Mouse (Mus musculus) kidney, adult 2 months (tissue): Measurements from ENCODE around the gene Gpatch3. TPM values are rescaled to one million over a fixed set of nuclear protein-coding genes. Genes with fewer than 3 reads are reported as not detected.

Experiments used
- DNase-seq: peaks from one replicate; pipeline ENCODE4 v3.0.0; 2021
- H3K27ac ChIP-seq: fragments of 200-500 bp; 2 replicates; pipeline ENCODE4 v1.5.1; 2012; ENCODE audit warnings: low read depth, low read length, control low read depth, inconsistent platforms; ENCODE audit not compliant: insufficient read depth
- H3K27me3 ChIP-seq: fragments of 200-500 bp; replicated peaks from 2 replicates; pipeline ENCODE4 v1.6.1; 2012; ENCODE audit warnings: mild to moderate bottlenecking, moderate library complexity, low read length, inconsistent platforms; ENCODE audit not compliant: control insufficient read depth, insufficient read depth
- H3K36me3 ChIP-seq: fragments of 200-500 bp; 2 replicates; pipeline ENCODE4 v1.6.1; 2012; ENCODE audit warnings: mild to moderate bottlenecking, moderate library complexity, low read length, inconsistent platforms; ENCODE audit not compliant: control insufficient read depth, insufficient read depth
- H3K4me1 ChIP-seq: fragments of 200-500 bp; 2 replicates; pipeline ENCODE4 v1.6.1; 2011; ENCODE audit warnings: low read length; ENCODE audit not compliant: control insufficient read depth, insufficient read depth
- H3K4me3 ChIP-seq: fragments of 200-500 bp; 2 replicates; pipeline ENCODE4 v1.5.1; 2011; ENCODE audit warnings: mild to moderate bottlenecking, low read depth, low read length, control low read depth; ENCODE audit not compliant: insufficient read depth
- CTCF ChIP-seq: fragments of 200-500 bp; conservative IDR thresholded peaks from 2 replicates; pipeline ENCODE4 v1.5.1; 2011; ENCODE audit warnings: low read depth, mild to moderate bottlenecking, control low read depth, low read length, moderate library complexity, mixed read lengths; ENCODE audit not compliant: insufficient read depth, insufficient read length
- POLR2A ChIP-seq: fragments of 200-500 bp; IDR thresholded peaks from one replicate; pipeline ENCODE4 v1.6.1; 2011; ENCODE audit warnings: low read depth, low read length, control low read depth
- WGBS: fragments of 180-500 bp; shearing (Covaris S2); methylation state at CpG from one replicate; pipeline ENCODE4 v1.1.7; 2018; 5-methylcytosine and 5-hydroxymethylcytosine counted together
- polyA plus RNA-seq: library from polyadenylated mRNA; depleted of rRNA; stranded (reverse); fragments of >200 nt; gene quantifications from 2 replicates; pipeline ENCODE4 v1.2.3, GENCODE M21; 2012

The Gpatch3 gene
- polyA plus RNA-seq, 1 experiment, result 3.8 TPM

DNA sequence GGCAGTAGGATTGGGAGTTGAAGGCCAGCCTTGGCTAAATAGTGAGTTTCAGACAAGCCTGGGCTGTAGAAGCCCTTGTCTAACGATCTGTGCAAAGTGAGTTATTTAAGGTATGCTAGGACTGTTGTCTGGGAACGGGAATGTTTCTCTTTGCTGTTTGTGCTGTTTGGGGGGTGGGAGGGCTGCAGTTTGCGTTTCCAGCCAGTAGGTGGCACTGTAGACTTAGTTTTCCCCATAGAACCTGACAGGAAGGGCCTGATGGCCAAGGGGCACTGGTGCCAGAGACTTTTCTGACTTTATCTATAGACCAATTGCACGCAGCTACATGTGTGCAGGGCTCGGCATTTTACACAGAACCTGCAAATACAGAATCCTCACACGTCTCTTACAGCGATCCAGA is 18.0 kb downstream of the Gpatch3 start:
- WGBS, result 25% methylated on average over 7 of the region's 7 CpGs
- DNase-seq, result peak; percentile 74
- no peaks in the 10 kb centered on the region for H3K27me3 ChIP-seq
- no peak overlapping the region for H3K27ac ChIP-seq
- TF ChIP-seq CTCF (peak; percentile 98), POLR2A (no peak)
- H3K4me3 ChIP-seq, result no peak overlapping the region
- peaks cover 3% of the 10 kb centered on the region; the same call in 1 of the 2 replicates for H3K4me1 ChIP-seq
- H3K36me3 ChIP-seq, result no peaks in the 10 kb centered on the region

DNA sequence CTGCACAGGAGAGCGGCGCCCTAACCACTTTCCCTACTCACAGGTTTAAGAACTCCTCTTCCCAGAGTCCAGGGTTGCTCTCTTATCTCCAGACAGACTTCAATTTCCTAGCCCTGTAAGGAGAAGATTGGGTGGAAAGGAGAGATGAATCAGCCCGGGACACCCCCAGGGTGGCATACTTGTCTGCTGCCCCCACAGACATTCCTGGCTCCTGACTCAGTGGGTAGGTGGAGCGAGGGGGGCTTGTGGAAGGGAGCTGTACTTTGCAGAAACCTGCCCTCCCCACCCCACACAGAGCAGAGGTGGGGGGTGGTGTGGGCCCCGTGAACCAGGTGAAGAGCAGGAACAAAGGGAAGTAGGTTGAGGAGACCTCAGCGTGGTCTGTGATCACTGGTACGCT is 21.0 kb downstream of the Gpatch3 start:
- Histone ChIP-seq H3K4me1 (peaks cover 14% of the 10 kb centered on the region; the same call in 1 of the 2 replicates), H3K27ac (no peak overlapping the region), H3K36me3 (no peaks in the 10 kb centered on the region), H3K27me3 (no peaks in the 10 kb centered on the region), H3K4me3 (no peak overlapping the region)
- WGBS, result 82% methylated on average over 7 of the region's 7 CpGs
- no peak for TF ChIP-seq CTCF
- no peak for TF ChIP-seq POLR2A
- no peak for DNase-seq

DNA sequence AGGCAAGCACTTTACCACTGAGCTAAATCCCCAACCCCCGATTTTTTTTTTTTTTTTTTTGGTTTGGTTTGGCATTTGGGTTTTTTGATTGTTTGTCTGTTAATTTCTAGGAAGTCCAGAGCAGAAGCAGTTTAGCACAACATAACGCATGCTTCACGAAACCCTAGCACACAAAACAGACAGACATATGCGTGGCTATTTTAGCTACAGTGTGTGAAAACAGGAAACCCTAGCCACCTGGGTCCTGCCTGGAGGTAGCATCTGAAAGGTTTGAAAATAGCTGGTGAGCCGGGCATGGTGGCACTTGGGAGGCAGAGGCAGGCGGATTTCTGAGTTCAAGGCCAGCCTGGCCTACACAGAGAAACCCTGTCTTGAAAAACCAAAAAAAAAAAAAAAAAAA is 21.5 kb downstream of the Gpatch3 start:
- H3K4me3 ChIP-seq, result no peak overlapping the region
- no peak for TF ChIP-seq CTCF
- TF ChIP-seq POLR2A, result no peak
- H3K27ac ChIP-seq, result no peak overlapping the region
- no peaks in the 10 kb centered on the region for H3K27me3 ChIP-seq
- H3K4me1 ChIP-seq, result peaks cover 14% of the 10 kb centered on the region; the same call in 1 of the 2 replicates
- no peak for DNase-seq
- WGBS, result 78% methylated on average over 6 of the region's 6 CpGs
- H3K36me3 ChIP-seq, result no peaks in the 10 kb centered on the region

DNA sequence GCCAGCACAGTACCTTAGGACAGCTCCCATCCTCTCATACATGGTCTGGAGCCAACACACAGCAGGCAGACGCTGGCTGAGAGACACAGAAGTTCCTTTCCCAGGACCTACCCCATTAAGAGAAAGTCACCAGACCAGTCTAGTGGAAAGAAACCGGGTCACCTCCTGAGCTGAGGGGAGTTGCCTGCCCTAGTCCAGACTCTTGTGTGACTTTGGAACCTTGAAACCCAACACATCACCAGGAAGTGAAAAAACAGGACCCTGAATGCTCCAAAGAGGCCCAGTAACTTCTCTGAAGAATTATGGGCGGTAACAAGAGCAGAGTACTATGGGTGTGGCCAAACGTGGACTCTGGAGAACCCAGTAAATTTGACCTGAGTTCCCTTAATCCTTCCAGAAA is 24.1 kb downstream of the Gpatch3 start:
- H3K27ac ChIP-seq, result peak overlapping the region; percentile 90
- no peak for TF ChIP-seq CTCF
- TF ChIP-seq POLR2A, result no peak
- H3K4me3 ChIP-seq, result no peak overlapping the region
- H3K27me3 ChIP-seq, result no peaks in the 10 kb centered on the region
- peak; percentile 56 for DNase-seq
- 24% methylated on average over 4 of the region's 4 CpGs for WGBS
- H3K36me3 ChIP-seq, result no peaks in the 10 kb centered on the region
- H3K4me1 ChIP-seq, result peaks cover 15% of the 10 kb centered on the region; the same call in 1 of the 2 replicates

DNA sequence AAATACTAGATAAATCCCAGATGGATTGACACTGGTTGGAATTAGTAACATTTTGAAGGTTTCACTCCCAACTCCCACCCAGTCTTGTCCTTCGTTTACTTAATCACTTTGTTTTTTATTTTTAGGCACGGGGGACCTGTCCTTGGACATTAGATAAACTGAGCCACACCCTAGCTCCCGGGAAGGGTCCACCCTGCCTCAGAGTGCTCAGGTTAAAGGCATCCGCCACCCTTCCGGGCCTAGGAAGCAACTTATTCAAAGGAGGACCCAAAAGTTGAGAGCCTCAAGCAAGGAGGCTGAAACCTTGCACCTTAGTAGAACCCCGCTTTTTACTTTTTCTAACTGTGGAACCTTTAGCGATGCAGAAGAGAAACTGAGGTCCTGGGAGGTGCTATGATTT is 24.6 kb downstream of the Gpatch3 start:
- Histone ChIP-seq H3K27me3 (no peaks in the 10 kb centered on the region), H3K27ac (peak overlapping the region; percentile 90), H3K4me1 (peaks cover 15% of the 10 kb centered on the region; the same call in 1 of the 2 replicates), H3K36me3 (peaks cover under 1% of the 10 kb centered on the region), H3K4me3 (peak overlapping the region; percentile 45)
- 17% methylated on average over 7 of the region's 7 CpGs for WGBS
- DNase-seq, result no peak
- TF ChIP-seq CTCF (no peak), POLR2A (no peak)

DNA sequence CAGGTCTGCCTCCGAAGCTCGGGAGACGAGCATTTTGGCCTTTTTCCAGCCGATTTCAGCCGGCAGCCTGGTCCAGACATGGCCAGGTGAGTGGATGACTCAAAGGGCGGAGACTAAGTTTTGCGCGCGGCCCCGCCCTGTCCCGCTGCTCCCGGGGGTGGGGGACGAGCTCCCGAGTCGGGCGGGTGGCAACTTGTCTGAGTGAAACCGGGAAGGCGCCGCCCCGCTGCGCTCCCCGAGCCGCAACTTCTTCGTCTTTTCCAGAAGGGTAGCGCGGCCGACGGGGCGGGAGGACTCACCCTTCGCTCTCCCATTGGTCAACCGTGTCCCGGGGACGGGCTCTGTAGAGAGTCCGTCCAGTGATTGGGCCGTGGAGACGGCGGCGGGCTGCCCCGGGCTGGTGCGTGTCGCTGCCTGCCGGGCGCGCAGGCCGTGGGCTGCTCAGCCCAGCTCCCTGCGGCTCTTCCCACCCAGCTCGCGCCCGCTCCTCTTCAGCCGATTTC is 25.1 kb downstream of the Gpatch3 start:
- Histone ChIP-seq H3K4me3 (peak overlapping the region; percentile 45), H3K4me1 (peaks cover 15% of the 10 kb centered on the region; the same call in 1 of the 2 replicates), H3K36me3 (peaks cover 2% of the 10 kb centered on the region), H3K27me3 (no peaks in the 10 kb centered on the region), H3K27ac (peak overlapping the region; percentile 90)
- TF ChIP-seq POLR2A (no peak), CTCF (no peak)
- under 1% methylated on average over 50 of the region's 50 CpGs for WGBS
- peak; percentile 98 for DNase-seq

DNA sequence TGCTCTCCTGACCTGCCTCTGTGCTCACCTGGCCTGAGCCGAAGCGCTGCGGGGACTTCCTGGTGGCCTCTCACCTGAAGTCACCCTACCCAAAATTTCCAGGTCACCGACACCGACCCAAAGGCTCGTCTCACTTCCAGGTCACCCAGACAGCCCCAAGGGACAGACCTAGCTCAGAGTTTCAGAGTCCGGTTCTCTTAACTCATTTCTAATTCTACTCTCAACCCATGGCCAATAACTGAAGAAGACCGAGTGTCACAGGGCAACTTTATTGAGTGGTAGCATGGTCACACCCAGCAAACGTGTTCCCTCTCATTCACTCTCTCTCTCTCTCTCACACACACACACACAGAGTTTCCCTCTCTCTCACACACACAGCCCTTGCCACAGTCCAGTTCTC is 25.8 kb downstream of the Gpatch3 start:
- Histone ChIP-seq H3K4me3 (peak overlapping the region; percentile 45), H3K27ac (peak overlapping the region; percentile 24), H3K27me3 (no peaks in the 10 kb centered on the region), H3K4me1 (peaks cover 15% of the 10 kb centered on the region; the same call in 1 of the 2 replicates), H3K36me3 (peaks cover 2% of the 10 kb centered on the region)
- 8% methylated on average over 9 of the region's 9 CpGs for WGBS
- no peak for DNase-seq
- TF ChIP-seq CTCF (no peak), POLR2A (no peak)
